Mouse (Mus musculus) megakaryocyte progenitor cell, adult 5-6 weeks (primary cell): ENCODE data around the gene Tenm2. TPM values are rescaled to one million over a fixed set of nuclear protein-coding genes. Genes with fewer than 3 reads are reported as not detected.

Experiments used
- ATAC-seq: replicated peaks from 2 replicates; pipeline ENCODE4 v1.8.0; 2016; ENCODE audit warnings: mild to moderate bottlenecking, moderate TSS enrichment, inconsistent platforms; ENCODE audit not compliant: poor library complexity
- total RNA-seq, 2 experiments: library from RNA; stranded (forward) in 1 of 2; stranded (reverse) in 1 of 2; fragments of 157-497, 149-512 nt in 1 of 2; fragments of 200-1000 nt in 1 of 2; gene quantifications; 2 replicates each; pipeline versions ENCODE4 v1.2.3 to v1.2.4; 2015 to 2017

The Tenm2 gene
- total RNA-seq, 2 experiments from 2014 or later, result not detected

GRCm38 (mm10) chr11:36302096-36302495, 933.7 kb downstream of the Tenm2 start:
- no peak for ATAC-seq

- ATAC-seq, result no peak
Measured at GRCm38 (mm10) chr11:36296568-36296967, 939.2 kb downstream of the Tenm2 start.

- no peak for ATAC-seq
Measured at GRCm38 (mm10) chr11:36292206-36292605, 943.6 kb downstream of the Tenm2 start.

GRCm38 (mm10) chr11:36286246-36286645, 949.5 kb downstream of the Tenm2 start:
- ATAC-seq, result no peak

GRCm38 (mm10) chr11:36280533-36280932, 955.2 kb downstream of the Tenm2 start:
- ATAC-seq, result no peak

- no peak for ATAC-seq
Measured at GRCm38 (mm10) chr11:36277903-36278215, 957.9 kb downstream of the Tenm2 start.

- ATAC-seq, result no peak
Measured at GRCm38 (mm10) chr11:36277192-36277902, 958.4 kb downstream of the Tenm2 start.

GRCm38 (mm10) chr11:36276015-36276414, 959.7 kb downstream of the Tenm2 start:
- no peak for ATAC-seq

GRCm38 (mm10) chr11:36272149-36272548, 963.6 kb downstream of the Tenm2 start:
- ATAC-seq, result no peak

GRCm38 (mm10) chr11:36269945-36270344, 965.8 kb downstream of the Tenm2 start:
- no peak for ATAC-seq

- no peak for ATAC-seq
Measured at GRCm38 (mm10) chr11:36264776-36265466, 970.8 kb downstream of the Tenm2 start.

- no peak for ATAC-seq
Measured at GRCm38 (mm10) chr11:36263840-36264239, 971.9 kb downstream of the Tenm2 start.

- no peak for ATAC-seq
Measured at GRCm38 (mm10) chr11:36257187-36257586, 978.6 kb downstream of the Tenm2 start.

- no peak for ATAC-seq
Measured at GRCm38 (mm10) chr11:36256747-36257146, 979.0 kb downstream of the Tenm2 start.

- no peak for ATAC-seq
Measured at GRCm38 (mm10) chr11:36254019-36254418, 981.7 kb downstream of the Tenm2 start.

GRCm38 (mm10) chr11:36250111-36250510, 985.7 kb downstream of the Tenm2 start:
- ATAC-seq, result no peak

- no peak for ATAC-seq
Measured at GRCm38 (mm10) chr11:36246152-36246551, 989.6 kb downstream of the Tenm2 start.

- ATAC-seq, result no peak
Measured at GRCm38 (mm10) chr11:36244491-36244882, 991.3 kb downstream of the Tenm2 start.

- ATAC-seq, result no peak
Measured at GRCm38 (mm10) chr11:36243747-36244490, 991.8 kb downstream of the Tenm2 start.

GRCm38 (mm10) chr11:36238890-36239289, 996.9 kb downstream of the Tenm2 start:
- ATAC-seq, result no peak

- no peak for ATAC-seq
Measured at GRCm38 (mm10) chr11:36228654-36229053, 1007.1 kb downstream of the Tenm2 start.

GRCm38 (mm10) chr11:36228196-36228595, 1007.6 kb downstream of the Tenm2 start:
- no peak for ATAC-seq
